Mouse (Mus musculus): Measurements from ENCODE around the gene Sgpp1.
"Not testable (repeated sequence)": the region's sequence is repeated elsewhere in the genome, so short reads cannot be mapped to it uniquely, and the experiment has no call there.

Gene Sgpp1

GRCm38 (mm10) chr12:75702739-75703122, 32.8 kb downstream of the Sgpp1 start:
- in situ Hi-C loops (cut with MboI; ENCODE audit: low pct_unique_long_range_greater_than_20kb in 1 of 2, low sequenced_read_pairs in 2 of 2, unreplicated experiment in 1 of 2), result no loop called here

- in situ Hi-C loops (cut with MboI; ENCODE audit: low pct_unique_long_range_greater_than_20kb in 1 of 2, low sequenced_read_pairs in 2 of 2, unreplicated experiment in 1 of 2), result no loop called here
These were observed 33.3 kb downstream of the Sgpp1 start for GRCm38 (mm10) chr12:75702084-75702738.

- in situ Hi-C loops (cut with MboI; ENCODE audit: low pct_unique_long_range_greater_than_20kb in 1 of 2, low sequenced_read_pairs in 2 of 2, unreplicated experiment in 1 of 2), result no loop called here
These were observed 34.1 kb downstream of the Sgpp1 start for GRCm38 (mm10) chr12:75701173-75702083.

GRCm38 (mm10) chr12:75698692-75699091, 36.8 kb downstream of the Sgpp1 start:
- in situ Hi-C loops (cut with MboI; ENCODE audit: low pct_unique_long_range_greater_than_20kb in 1 of 2, low sequenced_read_pairs in 2 of 2, unreplicated experiment in 1 of 2), result loop anchor here in 1 of 2 experiments (10.0 kb wide), 1 partner anchor 76 kb away; no protein-coding TSS in a partner anchor

- in situ Hi-C loops (cut with MboI; ENCODE audit: low pct_unique_long_range_greater_than_20kb in 1 of 2, low sequenced_read_pairs in 2 of 2, unreplicated experiment in 1 of 2), result loop anchor here in 1 of 2 experiments (10.0 kb wide), 1 partner anchor 79 kb away; no protein-coding TSS in a partner anchor
These were observed 39.7 kb downstream of the Sgpp1 start for GRCm38 (mm10) chr12:75695845-75696244.

GRCm38 (mm10) chr12:75689003-75689402, 46.5 kb downstream of the Sgpp1 start:
- in situ Hi-C loops (cut with MboI; ENCODE audit: low pct_unique_long_range_greater_than_20kb in 1 of 2, low sequenced_read_pairs in 2 of 2, unreplicated experiment in 1 of 2), result no loop called here

- in situ Hi-C loops (cut with MboI; ENCODE audit: low pct_unique_long_range_greater_than_20kb in 1 of 2, low sequenced_read_pairs in 2 of 2, unreplicated experiment in 1 of 2), result no loop called here
These were observed 48.2 kb downstream of the Sgpp1 start for GRCm38 (mm10) chr12:75687314-75687713.

- in situ Hi-C loops (cut with MboI; ENCODE audit: low pct_unique_long_range_greater_than_20kb in 1 of 2, low sequenced_read_pairs in 2 of 2, unreplicated experiment in 1 of 2), result not testable (repeated sequence)
These were observed 51.5 kb downstream of the Sgpp1 start for GRCm38 (mm10) chr12:75684026-75684425.

- in situ Hi-C loops (cut with MboI; ENCODE audit: low pct_unique_long_range_greater_than_20kb in 1 of 2, low sequenced_read_pairs in 2 of 2, unreplicated experiment in 1 of 2), result no loop called here
These were observed 51.9 kb downstream of the Sgpp1 start for GRCm38 (mm10) chr12:75683598-75683997.

- in situ Hi-C loops (cut with MboI; ENCODE audit: low pct_unique_long_range_greater_than_20kb in 1 of 2, low sequenced_read_pairs in 2 of 2, unreplicated experiment in 1 of 2), result no loop called here
These were observed 52.7 kb downstream of the Sgpp1 start for GRCm38 (mm10) chr12:75682842-75683241.

- in situ Hi-C loops (cut with MboI; ENCODE audit: low pct_unique_long_range_greater_than_20kb in 1 of 2, low sequenced_read_pairs in 2 of 2, unreplicated experiment in 1 of 2), result no loop called here
These were observed 54.4 kb downstream of the Sgpp1 start for GRCm38 (mm10) chr12:75681101-75681500.

GRCm38 (mm10) chr12:75678393-75678792, 57.1 kb downstream of the Sgpp1 start:
- in situ Hi-C loops (cut with MboI; ENCODE audit: low pct_unique_long_range_greater_than_20kb in 1 of 2, low sequenced_read_pairs in 2 of 2, unreplicated experiment in 1 of 2), result no loop called here

GRCm38 (mm10) chr12:75672630-75673029, 62.9 kb downstream of the Sgpp1 start:
- in situ Hi-C loops (cut with MboI; ENCODE audit: low pct_unique_long_range_greater_than_20kb in 1 of 2, low sequenced_read_pairs in 2 of 2, unreplicated experiment in 1 of 2), result no loop called here

- in situ Hi-C loops (cut with MboI; ENCODE audit: low pct_unique_long_range_greater_than_20kb in 1 of 2, low sequenced_read_pairs in 2 of 2, unreplicated experiment in 1 of 2), result no loop called here
These were observed 63.7 kb downstream of the Sgpp1 start for GRCm38 (mm10) chr12:75671759-75672315.

- in situ Hi-C loops (cut with MboI; ENCODE audit: low pct_unique_long_range_greater_than_20kb in 1 of 2, low sequenced_read_pairs in 2 of 2, unreplicated experiment in 1 of 2), result no loop called here
These were observed 64.9 kb downstream of the Sgpp1 start for GRCm38 (mm10) chr12:75670611-75671010.

- in situ Hi-C loops (cut with MboI; ENCODE audit: low pct_unique_long_range_greater_than_20kb in 1 of 2, low sequenced_read_pairs in 2 of 2, unreplicated experiment in 1 of 2), result no loop called here
These were observed 66.0 kb downstream of the Sgpp1 start, which contains the start of gene Wdr89 for GRCm38 (mm10) chr12:75669258-75670106. Gene Wdr89, minus strand, starts transcription at chr12:75669537.

GRCm38 (mm10) chr12:75668916-75669257, 66.6 kb downstream of the Sgpp1 start:
- in situ Hi-C loops (cut with MboI; ENCODE audit: low pct_unique_long_range_greater_than_20kb in 1 of 2, low sequenced_read_pairs in 2 of 2, unreplicated experiment in 1 of 2), result no loop called here

GRCm38 (mm10) chr12:75668221-75668620, 67.3 kb downstream of the Sgpp1 start:
- in situ Hi-C loops (cut with MboI; ENCODE audit: low pct_unique_long_range_greater_than_20kb in 1 of 2, low sequenced_read_pairs in 2 of 2, unreplicated experiment in 1 of 2), result no loop called here

Data from mouse embryonic stem cell (cell line).